Mouse (Mus musculus) bone marrow, adult 2 months (tissue): Measurements from ENCODE around the gene Cramp1l. TPM values are rescaled to one million over a fixed set of nuclear protein-coding genes. Genes with fewer than 3 reads are reported as not detected.
"Not testable (repeated sequence)": the region's sequence is repeated elsewhere in the genome, so short reads cannot be mapped to it uniquely, and the experiment has no call there.

Experiments used
- H3K27ac ChIP-seq: fragments of 200-500 bp; 2 replicates; pipeline ENCODE4 v1.5.1; 2012; ENCODE audit warnings: low read depth, mild to moderate bottlenecking, control low read depth, inconsistent platforms, low read length; ENCODE audit not compliant: control insufficient read depth, poor library complexity, insufficient read depth
- H3K4me1 ChIP-seq: fragments of 200-500 bp; 2 replicates; pipeline ENCODE4 v1.6.1; 2011; ENCODE audit warnings: low read length; ENCODE audit not compliant: control insufficient read depth, insufficient read depth
- H3K4me3 ChIP-seq: fragments of 200-500 bp; replicated peaks from 2 replicates; pipeline ENCODE3; 2011; ENCODE audit warnings: mild to moderate bottlenecking, low read depth, low read length, control low read depth; ENCODE audit not compliant: control insufficient read depth
- CTCF ChIP-seq: fragments of 200-500 bp; IDR thresholded peaks from 2 replicates; pipeline ENCODE4 v1.5.1; 2011; ENCODE audit warnings: low read length, control low read depth; ENCODE audit not compliant: control insufficient read depth, insufficient read depth
- POLR2A ChIP-seq: fragments of 200-500 bp; IDR thresholded peaks from 2 replicates; pipeline ENCODE4 v1.6.1; 2011; ENCODE audit warnings: low read depth, mild to moderate bottlenecking, control low read depth, low read length, borderline replicate concordance; ENCODE audit not compliant: control insufficient read depth
- WGBS: fragments of 180-500 bp; shearing (Covaris S2); methylation state at CpG from one replicate; pipeline ENCODE4 v1.1.7; 2018; 5-methylcytosine and 5-hydroxymethylcytosine counted together
- polyA plus RNA-seq: library from polyadenylated mRNA; stranded (reverse); fragments of >200 nt; gene quantifications from 2 replicates; pipeline ENCODE4 v1.2.4, GENCODE M21; 2011; ENCODE audit warnings: low replicate concordance; ENCODE audit not compliant: missing spikeins, insufficient read depth, insufficient read length

Gene Cramp1l
- polyA plus RNA-seq, 1 experiment, result 15.8 TPM

GRCm38 (mm10) chr17:24994721-24995120, 20.9 kb downstream of the Cramp1l start:
- TF ChIP-seq POLR2A, result no peak
- TF ChIP-seq CTCF, result no peak
- Histone ChIP-seq H3K27ac (no peak overlapping the region), H3K4me1 (no peaks in the 10 kb centered on the region), H3K4me3 (no peak overlapping the region)
- 95% methylated on average over 6 of the region's 6 CpGs for WGBS

- Histone ChIP-seq H3K4me1 (no peaks in the 10 kb centered on the region), H3K27ac (no peak overlapping the region), H3K4me3 (no peak overlapping the region)
- TF ChIP-seq POLR2A (no peak), CTCF (no peak)
- 94% methylated on average over 6 of the region's 6 CpGs for WGBS
These were observed 28.4 kb downstream of the Cramp1l start for GRCm38 (mm10) chr17:24987221-24987620.

- no peak for TF ChIP-seq CTCF
- TF ChIP-seq POLR2A, result no peak
- Histone ChIP-seq H3K4me1 (no peaks in the 10 kb centered on the region; the same call in 1 of the 2 replicates), H3K27ac (no peak overlapping the region; the same call in 1 of the 2 replicates), H3K4me3 (peak overlapping the region; percentile 63)
- 7% methylated on average over 21 of the region's 21 CpGs for WGBS
These were observed 54.5 kb downstream of the Cramp1l start for GRCm38 (mm10) chr17:24960852-24961715.

GRCm38 (mm10) chr17:24960135-24960851, 55.3 kb downstream of the Cramp1l start, which contains the start of gene Jpt2:
Gene Jpt2 (minus strand): TSS chr17:24960689.
- under 1% methylated on average over 59 of the region's 59 CpGs for WGBS
- TF ChIP-seq POLR2A (peak; percentile 47; the same call in 1 of the 2 replicates), CTCF (peak; percentile 47; the same call in 1 of the 2 replicates)
- Histone ChIP-seq H3K4me3 (peak within 1 kb of the TSS; percentile 93), H3K27ac (peak within 1 kb of the TSS; percentile 63), H3K4me1 (no peaks in the 10 kb centered on the region; the same call in 1 of the 2 replicates)

- Histone ChIP-seq H3K27ac (no peak overlapping the region), H3K4me3 (peak overlapping the region; percentile 42), H3K4me1 (no peaks in the 10 kb centered on the region; the same call in 1 of the 2 replicates)
- WGBS, result 66% methylated on average over 8 of the region's 8 CpGs
- TF ChIP-seq POLR2A (no peak), CTCF (no peak)
These were observed 56.2 kb downstream of the Cramp1l start for GRCm38 (mm10) chr17:24959371-24959770.

GRCm38 (mm10) chr17:24953291-24953690, 62.3 kb downstream of the Cramp1l start:
- TF ChIP-seq POLR2A, result no peak
- no peak for TF ChIP-seq CTCF
- Histone ChIP-seq H3K27ac (no peak overlapping the region), H3K4me3 (no peak overlapping the region), H3K4me1 (no peaks in the 10 kb centered on the region; the same call in 1 of the 2 replicates)
- 86% methylated on average over 2 of the region's 2 CpGs for WGBS

- Histone ChIP-seq H3K4me3 (no peak overlapping the region), H3K4me1 (no peaks in the 10 kb centered on the region; the same call in 1 of the 2 replicates), H3K27ac (no peak overlapping the region)
- WGBS, result 81% methylated on average over 2 of the region's 2 CpGs
- TF ChIP-seq POLR2A (no peak), CTCF (no peak)
These were observed 64.9 kb downstream of the Cramp1l start for GRCm38 (mm10) chr17:24950671-24951070.

GRCm38 (mm10) chr17:24948204-24948603, 67.4 kb downstream of the Cramp1l start:
- 81% methylated on average over 5 of the region's 5 CpGs for WGBS
- Histone ChIP-seq H3K4me1 (no peaks in the 10 kb centered on the region; the same call in 1 of the 2 replicates), H3K4me3 (no peak overlapping the region), H3K27ac (no peak overlapping the region)
- no peak for TF ChIP-seq CTCF
- TF ChIP-seq POLR2A, result no peak

GRCm38 (mm10) chr17:24943589-24943988, 72.0 kb downstream of the Cramp1l start:
- H3K27ac ChIP-seq, H3K4me3 ChIP-seq, H3K4me1 ChIP-seq: not testable (repeated sequence)
- WGBS, result 85% methylated on average over 1 of the region's 1 CpGs
